Mouse (Mus musculus): ENCODE data around the gene Ak8.
A peak's percentile ranks its signal among the peaks of the same experiment; 100 is the strongest.

Gene Ak8

GRCm38 (mm10) chr2:28796298-28796697 is 96.3 kb downstream of the Ak8 start:
- peak in 1 of 2 experiments; percentile 2 for DNase-seq (ENCODE audit: low spot score in 2 of 2)

- DNase-seq (ENCODE audit: low spot score in 2 of 2) = no peak
Observed at GRCm38 (mm10) chr2:28797490-28798106, 97.6 kb downstream of the Ak8 start.

GRCm38 (mm10) chr2:28798390-28798789 is 98.4 kb downstream of the Ak8 start:
- DNase-seq (ENCODE audit: low spot score in 2 of 2) = no peak

- DNase-seq (ENCODE audit: low spot score in 2 of 2) = no peak
Observed at GRCm38 (mm10) chr2:28799575-28799974, 99.6 kb downstream of the Ak8 start.

- no peak for DNase-seq (ENCODE audit: low spot score in 2 of 2)
Observed at GRCm38 (mm10) chr2:28803406-28803805, 103.4 kb downstream of the Ak8 start.

GRCm38 (mm10) chr2:28808841-28809240 is 108.9 kb downstream of the Ak8 start:
- no peak for DNase-seq (ENCODE audit: low spot score in 2 of 2)

- DNase-seq (ENCODE audit: low spot score in 2 of 2) = no peak
Observed at GRCm38 (mm10) chr2:28810260-28811013, 110.5 kb downstream of the Ak8 start.

- no peak for DNase-seq (ENCODE audit: low spot score in 2 of 2)
Observed at GRCm38 (mm10) chr2:28818866-28819265, 118.9 kb downstream of the Ak8 start.

GRCm38 (mm10) chr2:28829265-28829664 is 129.3 kb downstream of the Ak8 start:
- DNase-seq (ENCODE audit: low spot score in 2 of 2) = peak in 1 of 2 experiments; percentile 15

GRCm38 (mm10) chr2:28836181-28836940 is 136.4 kb downstream of the Ak8 start:
- no peak for DNase-seq (ENCODE audit: low spot score in 2 of 2)

- no peak for DNase-seq (ENCODE audit: low spot score in 2 of 2)
Observed at GRCm38 (mm10) chr2:28839501-28840221, 139.7 kb downstream of the Ak8 start.

- DNase-seq (ENCODE audit: low spot score in 2 of 2) = peak; percentile 93 to 95
Observed at GRCm38 (mm10) chr2:28840222-28840951, 140.4 kb downstream of the Ak8 start, which contains the start of the genes Gtf3c4 and Ddx31. Gene Gtf3c4 (minus strand): TSS chr2:28840360. Gene Ddx31 (plus strand): TSS chr2:28840406.

GRCm38 (mm10) chr2:28842042-28842441 is 142.1 kb downstream of the Ak8 start:
- no peak for DNase-seq (ENCODE audit: low spot score in 2 of 2)

GRCm38 (mm10) chr2:28848879-28849278 is 148.9 kb downstream of the Ak8 start:
- no peak for DNase-seq (ENCODE audit: low spot score in 2 of 2)

GRCm38 (mm10) chr2:28852594-28852993 is 152.6 kb downstream of the Ak8 start:
- no peak for DNase-seq (ENCODE audit: low spot score in 2 of 2)

GRCm38 (mm10) chr2:28855773-28856172 is 155.8 kb downstream of the Ak8 start:
- DNase-seq (ENCODE audit: low spot score in 2 of 2) = no peak

GRCm38 (mm10) chr2:28859303-28859702 is 159.3 kb downstream of the Ak8 start:
- no peak for DNase-seq (ENCODE audit: low spot score in 2 of 2)

- no peak for DNase-seq (ENCODE audit: low spot score in 2 of 2)
Observed at GRCm38 (mm10) chr2:28860678-28861423, 160.9 kb downstream of the Ak8 start.
